Mouse (Mus musculus): ENCODE measurements around the gene Ints13.

The Ints13 gene

GRCm38 (mm10) chr6:146500206-146500605 is 77.4 kb downstream of the Ints13 start:
- DNase-seq (ENCODE audit: low read depth, low spot score): no peak
